Mouse (Mus musculus): ENCODE measurements around the gene Susd4. TPM values are rescaled to one million over a fixed set of nuclear protein-coding genes. Genes with fewer than 3 reads are reported as not detected.

The Susd4 gene
- polyA plus RNA-seq, 1 experiment from 2014 or later = 30.0 TPM

Other genes starting within 250 kb of the Susd4 start
- 81.8 and 90.8 TPM in 2 replicates for gene Capn2, start 246.3 kb upstream of the Susd4 start, polyA plus RNA-seq (2014; fragmentation: Nextera tagmentation; extraction: Ambion mirVana)
- gene Capn8, start 198.9 kb upstream of the Susd4 start, polyA plus RNA-seq (2014; fragmentation: Nextera tagmentation; extraction: Ambion mirVana) = not detected in 2 replicates
- gene Ccdc185, start 14.7 kb upstream of the Susd4 start, polyA plus RNA-seq (2014; fragmentation: Nextera tagmentation; extraction: Ambion mirVana) = not detected in 2 replicates
- 0.29 and 0.55 TPM in 2 replicates for gene Tlr5, start 190.9 kb downstream of the Susd4 start, polyA plus RNA-seq (2014; fragmentation: Nextera tagmentation; extraction: Ambion mirVana)

All from neural tube, embryonic 11.5 days (tissue).